ENCODE assay signal across 13 mouse cellular contexts in the genomic region with DNA sequence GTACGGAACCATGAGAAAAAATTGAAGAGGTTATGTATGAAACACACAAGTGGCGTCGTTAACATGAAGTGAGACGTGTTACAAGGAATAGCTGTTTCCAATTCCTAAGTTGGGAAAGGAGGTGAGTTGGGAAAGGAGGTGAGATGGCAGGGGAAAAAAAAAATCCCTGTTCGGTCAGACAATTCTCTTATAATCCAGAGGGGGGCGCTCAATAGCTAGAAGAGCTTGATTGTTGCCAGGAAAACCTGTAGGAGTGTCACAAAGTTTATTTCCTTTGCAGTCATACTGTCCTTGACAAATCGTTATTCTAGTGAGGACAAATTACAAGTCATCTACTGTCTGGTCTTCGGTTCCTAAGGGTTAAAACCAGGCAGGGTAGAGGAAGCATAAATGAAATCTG.
DNase-seq lines count a peak whose midpoint lies in the region; ATAC-seq and TF ChIP-seq lines count a peak whose summit lies in the region.
"Had no signal": no experiment of that assay in that cellular context is flagged by ENCODE, and none has a peak within 500 bp of the region (broad histone marks: within the 10 kb centered on the region; RNA-seq: fewer than 3 reads in every experiment).

No protein-coding gene starts in this region.

- 41% methylated on average over 8 of the region's 8 CpGs for WGBS in kidney, postnatal 0 days

- no peak overlapping the region for H3K4me3 ChIP-seq in kidney, postnatal 0 days (replicated peaks; ENCODE audit: low read depth, low read length)
- no peak overlapping the region for H3K4me3 ChIP-seq in E14TG2a.4 (replicated peaks; ENCODE audit: low read length)
- H3K4me3 ChIP-seq: heart, embryonic 13.5 days; liver, embryonic 13.5 days; neural tube, embryonic 13.5 days had no signal

- H3K9me3 ChIP-seq in kidney, postnatal 0 days (replicated peaks; ENCODE audit: low read length): no peaks in the 10 kb centered on the region
- no peaks in the 10 kb centered on the region for H3K9me3 ChIP-seq in E14TG2a.4 (ENCODE audit: low read length)
- H3K9me3 ChIP-seq: heart, embryonic 13.5 days; liver, embryonic 13.5 days; neural tube, embryonic 13.5 days had no signal

- no peaks in the 10 kb centered on the region for H3K27me3 ChIP-seq in kidney, postnatal 0 days (ENCODE audit: insufficient read depth, low read length)
- no peaks in the 10 kb centered on the region for H3K27me3 ChIP-seq in E14TG2a.4 (ENCODE audit: insufficient read depth, low read length)
- H3K27me3 ChIP-seq: heart, embryonic 13.5 days; liver, embryonic 13.5 days; neural tube, embryonic 13.5 days had no signal

- TF ChIP-seq CTCF in kidney, postnatal 0 days (IDR thresholded peaks at IDR 0.05; ENCODE audit: low read depth): peak; percentile 56
- TF ChIP-seq CTCF in E14TG2a.4 (conservative IDR thresholded peaks at IDR 0.05; ENCODE audit: low read length): peak; percentile 56

- no peaks in the 10 kb centered on the region for H3K36me3 ChIP-seq in kidney, postnatal 0 days (ENCODE audit: insufficient read depth, low read length)
- no peaks in the 10 kb centered on the region; the same call in 1 of the 2 replicates for H3K36me3 ChIP-seq in E14TG2a.4 (ENCODE audit: insufficient read depth, low read length)
- H3K36me3 ChIP-seq: heart, embryonic 13.5 days; liver, embryonic 13.5 days; neural tube, embryonic 13.5 days had no signal

- no peak for ATAC-seq in kidney, postnatal 0 days (replicated peaks; ENCODE audit: low FRiP score, low read depth)
- ATAC-seq: forebrain, embryonic 16.5 days had no signal

- no peaks in the 10 kb centered on the region for H3K4me1 ChIP-seq in kidney, postnatal 0 days (replicated peaks; ENCODE audit: insufficient read depth, low read length)
- H3K4me1 ChIP-seq in E14TG2a.4 (replicated peaks; ENCODE audit: low read depth, low read length): no peaks in the 10 kb centered on the region
- H3K4me1 ChIP-seq: heart, embryonic 13.5 days; liver, embryonic 13.5 days; neural tube, embryonic 13.5 days had no signal

- H3K27ac ChIP-seq in kidney, postnatal 0 days: no peak overlapping the region
- H3K27ac ChIP-seq: heart, embryonic 13.5 days; liver, embryonic 13.5 days; neural tube, embryonic 13.5 days had no signal

- H3K4me2 ChIP-seq in kidney, postnatal 0 days (ENCODE audit: low read length): no peak overlapping the region
- H3K4me2 ChIP-seq: heart, embryonic 13.5 days; liver, embryonic 13.5 days; neural tube, embryonic 13.5 days had no signal

- H3K9ac ChIP-seq in kidney, postnatal 0 days (ENCODE audit: low read depth, low read length): no peak overlapping the region
- H3K9ac ChIP-seq: heart, embryonic 13.5 days; liver, embryonic 13.5 days; neural tube, embryonic 13.5 days had no signal

- DNase-seq in kidney, postnatal 0 days (ENCODE audit: low spot score): peak; percentile 41
- no peak for DNase-seq in kidney, postnatal 36 days
- peak; percentile 12 for DNase-seq in A20 (ENCODE audit: low read depth, low spot score)
- DNase-seq in forelimb bud, embryonic 11.5 days (ENCODE audit: low read depth, low spot score): peak; percentile 7
- no peak for DNase-seq in layer of hippocampus, postnatal 25 days (ENCODE audit: extremely low spot score in 1 of 2, low spot score in 1 of 2)
- DNase-seq in gastrocnemius, postnatal 25 days: no peak
- DNase-seq: kidney, adult 11 months; liver, embryonic 13.5 days; right cerebral cortex, postnatal 25 days had no signal

Comparison
In these comparisons a context has a peak if more than half of its experiments do, and no peak if none do; other contexts are left out.
1. DNase-seq: peak in kidney, postnatal 0 days (single experiment), A20 (single experiment) and forelimb bud, embryonic 11.5 days (single experiment); none in kidney, postnatal 36 days (0 of 2), layer of hippocampus, postnatal 25 days (0 of 2) and gastrocnemius, postnatal 25 days (single experiment).